Mouse (Mus musculus): Measurements from ENCODE around the gene Erbb2. TPM values are rescaled to one million over a fixed set of nuclear protein-coding genes. Genes with fewer than 3 reads are reported as not detected.

Erbb2 gene
- polyA plus RNA-seq, 1 experiment, result 1.6 TPM

DNA sequence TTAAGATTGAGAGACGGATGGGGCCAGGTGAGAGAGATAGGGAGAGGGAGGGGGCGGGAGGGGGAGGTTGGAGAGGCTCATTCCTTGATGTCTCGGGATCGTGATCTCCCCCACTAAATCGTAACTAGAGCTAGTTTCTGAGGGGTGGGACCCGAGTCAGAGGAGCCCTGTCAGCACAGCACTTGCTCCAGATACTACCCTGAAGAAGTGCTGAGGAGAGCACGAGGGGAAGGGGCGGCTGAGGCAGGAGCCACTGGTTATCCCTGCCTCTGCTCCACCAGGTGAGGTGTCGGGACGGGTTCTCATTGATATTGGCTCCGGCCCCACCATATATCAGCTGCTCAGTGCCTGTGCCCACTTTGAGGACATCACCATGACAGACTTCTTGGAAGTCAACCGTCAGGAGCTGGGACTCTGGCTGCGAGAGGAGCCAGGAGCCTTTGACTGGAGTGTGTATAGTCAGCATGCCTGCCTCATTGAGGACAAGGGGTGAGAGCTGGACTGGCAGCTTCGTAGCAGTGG lies 25.2 kb upstream of the Erbb2 start:
- H3K4me3 ChIP-seq (replicated peaks; ENCODE audit: insufficient read depth, low read depth, low read length), result no peak overlapping the region
- no peaks in the 10 kb centered on the region for H3K27me3 ChIP-seq (ENCODE audit: control insufficient read depth, insufficient read depth, low read length)
- 67% methylated on average over 14 of the region's 14 CpGs for WGBS
- no peak for DNase-seq
- no peak for TF ChIP-seq POLR2A (IDR thresholded peaks at IDR 0.05; ENCODE audit: borderline replicate concordance, insufficient read depth, low read length)
- TF ChIP-seq CTCF (IDR thresholded peaks at IDR 0.05; ENCODE audit: borderline replicate concordance, insufficient read depth, low read depth, low read length), result no peak
- no peak overlapping the region for H3K27ac ChIP-seq (ENCODE audit: insufficient read depth, low read length)
- peaks cover 34% of the 10 kb centered on the region for H3K4me1 ChIP-seq (ENCODE audit: control insufficient read depth, insufficient read depth, low read length)

DNA sequence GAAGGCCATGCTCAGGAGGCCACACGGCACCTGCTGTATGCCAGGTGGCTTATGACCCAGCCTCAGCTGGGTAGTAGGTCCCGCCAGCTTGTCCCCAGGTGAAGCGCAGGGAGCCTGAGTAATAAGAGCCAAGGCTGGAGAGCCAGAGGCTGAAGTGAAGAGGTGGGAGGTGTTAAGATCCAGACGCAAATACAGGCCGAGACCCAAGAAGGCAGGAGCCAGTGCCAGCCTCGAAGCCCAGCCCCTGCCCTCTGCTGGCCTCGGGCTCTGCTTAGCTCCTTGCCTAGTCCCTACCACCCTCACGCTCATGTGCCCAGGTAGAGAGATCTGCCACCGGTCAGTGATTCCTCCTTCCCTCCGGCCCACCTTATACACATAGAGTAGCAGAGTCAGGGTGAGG lies 24.0 kb upstream of the Erbb2 start:
- peaks cover 29% of the 10 kb centered on the region for H3K4me1 ChIP-seq (ENCODE audit: control insufficient read depth, insufficient read depth, low read length)
- H3K27me3 ChIP-seq (ENCODE audit: control insufficient read depth, insufficient read depth, low read length), result no peaks in the 10 kb centered on the region
- TF ChIP-seq CTCF (IDR thresholded peaks at IDR 0.05; ENCODE audit: borderline replicate concordance, insufficient read depth, low read depth, low read length) (no peak), POLR2A (IDR thresholded peaks at IDR 0.05; ENCODE audit: borderline replicate concordance, insufficient read depth, low read length) (no peak)
- no peak for DNase-seq
- no peak overlapping the region for H3K4me3 ChIP-seq (replicated peaks; ENCODE audit: insufficient read depth, low read depth, low read length)
- no peak overlapping the region for H3K27ac ChIP-seq (ENCODE audit: insufficient read depth, low read length)
- WGBS, result 57% methylated on average over 10 of the region's 10 CpGs

DNA sequence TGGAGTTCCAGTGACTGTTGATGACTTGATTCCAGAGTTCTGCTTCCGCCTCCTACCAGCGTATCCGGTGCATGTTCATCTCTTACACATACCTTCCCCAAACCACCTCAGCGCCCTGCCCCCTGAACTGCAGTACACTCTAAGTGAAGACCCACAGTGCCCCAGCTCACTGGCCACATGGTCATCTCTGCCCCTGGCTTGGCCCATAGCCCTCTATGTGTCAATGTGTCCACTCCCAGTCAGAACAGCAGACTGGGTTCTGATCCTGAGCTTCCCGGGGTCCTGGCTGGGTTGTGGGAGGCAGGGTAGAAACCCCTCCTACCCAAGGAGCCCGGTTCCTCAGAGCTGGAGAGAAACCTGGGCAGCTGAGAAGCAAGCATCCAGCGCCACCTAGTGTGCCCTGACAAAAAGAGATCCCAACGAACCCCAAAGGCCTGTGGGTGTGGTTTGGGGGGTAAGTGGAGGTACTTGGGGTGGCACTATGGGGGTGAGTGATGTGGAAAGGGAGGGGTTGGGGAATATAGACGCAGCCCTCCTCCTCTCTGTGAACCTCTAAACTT lies 23.0 kb upstream of the Erbb2 start:
- TF ChIP-seq CTCF (IDR thresholded peaks at IDR 0.05; ENCODE audit: borderline replicate concordance, insufficient read depth, low read depth, low read length) (peak; percentile 71), POLR2A (IDR thresholded peaks at IDR 0.05; ENCODE audit: borderline replicate concordance, insufficient read depth, low read length) (no peak)
- peaks cover 23% of the 10 kb centered on the region for H3K4me1 ChIP-seq (ENCODE audit: control insufficient read depth, insufficient read depth, low read length)
- WGBS, result 35% methylated on average over 9 of the region's 9 CpGs
- no peak overlapping the region for H3K4me3 ChIP-seq (replicated peaks; ENCODE audit: insufficient read depth, low read depth, low read length)
- H3K27me3 ChIP-seq (ENCODE audit: control insufficient read depth, insufficient read depth, low read length), result no peaks in the 10 kb centered on the region
- H3K27ac ChIP-seq (ENCODE audit: insufficient read depth, low read length), result no peak overlapping the region
- DNase-seq, result peak; percentile 52 to 62

- H3K4me3 ChIP-seq (replicated peaks; ENCODE audit: insufficient read depth, low read depth, low read length), result no peak overlapping the region
- TF ChIP-seq CTCF (IDR thresholded peaks at IDR 0.05; ENCODE audit: borderline replicate concordance, insufficient read depth, low read depth, low read length) (no peak), POLR2A (IDR thresholded peaks at IDR 0.05; ENCODE audit: borderline replicate concordance, insufficient read depth, low read length) (no peak)
- no peak for DNase-seq
These were observed 22.1 kb upstream of the Erbb2 start for GRCm38 (mm10) chr11:98390141-98390540.

DNA sequence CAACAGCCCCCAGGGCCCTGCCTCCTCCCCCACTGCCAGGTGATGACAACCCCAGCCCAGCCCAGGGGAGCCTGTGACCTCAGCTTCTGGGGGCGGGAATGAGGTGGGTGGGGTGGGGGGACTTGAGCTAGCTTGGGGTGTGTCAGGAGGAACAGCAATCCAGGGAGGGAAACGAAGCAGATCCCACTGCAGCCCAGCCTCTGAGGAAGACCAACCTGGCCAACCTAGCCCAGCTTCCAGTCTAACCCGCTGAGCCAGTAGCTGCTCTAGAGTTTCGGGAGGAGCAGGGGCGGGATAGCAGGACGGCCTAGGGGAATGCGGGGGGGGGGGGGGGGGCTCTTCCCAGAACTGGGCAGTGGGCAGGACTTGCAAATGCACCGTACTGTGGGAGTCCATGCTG lies 20.2 kb upstream of the Erbb2 start:
- no peak for DNase-seq
- Histone ChIP-seq H3K4me3 (replicated peaks; ENCODE audit: insufficient read depth, low read depth, low read length) (no peak overlapping the region), H3K4me1 (ENCODE audit: control insufficient read depth, insufficient read depth, low read length) (peaks cover 8% of the 10 kb centered on the region), H3K27me3 (ENCODE audit: control insufficient read depth, insufficient read depth, low read length) (no peaks in the 10 kb centered on the region), H3K27ac (ENCODE audit: insufficient read depth, low read length) (no peak overlapping the region)
- 36% methylated on average over 8 of the region's 8 CpGs for WGBS
- TF ChIP-seq CTCF (IDR thresholded peaks at IDR 0.05; ENCODE audit: borderline replicate concordance, insufficient read depth, low read depth, low read length) (no peak), POLR2A (IDR thresholded peaks at IDR 0.05; ENCODE audit: borderline replicate concordance, insufficient read depth, low read length) (no peak)

More at GRCm38 (mm10) chr11:98390141-98390540, 22.1 kb upstream of the Erbb2 start:
- WGBS, result 73% methylated on average over 12 of the region's 12 CpGs
- H3K27me3 ChIP-seq (ENCODE audit: control insufficient read depth, insufficient read depth, low read length), result no peaks in the 10 kb centered on the region
- H3K4me1 ChIP-seq (ENCODE audit: control insufficient read depth, insufficient read depth, low read length), result peaks cover 15% of the 10 kb centered on the region
- H3K27ac ChIP-seq (ENCODE audit: insufficient read depth, low read length), result no peak overlapping the region

DNA sequence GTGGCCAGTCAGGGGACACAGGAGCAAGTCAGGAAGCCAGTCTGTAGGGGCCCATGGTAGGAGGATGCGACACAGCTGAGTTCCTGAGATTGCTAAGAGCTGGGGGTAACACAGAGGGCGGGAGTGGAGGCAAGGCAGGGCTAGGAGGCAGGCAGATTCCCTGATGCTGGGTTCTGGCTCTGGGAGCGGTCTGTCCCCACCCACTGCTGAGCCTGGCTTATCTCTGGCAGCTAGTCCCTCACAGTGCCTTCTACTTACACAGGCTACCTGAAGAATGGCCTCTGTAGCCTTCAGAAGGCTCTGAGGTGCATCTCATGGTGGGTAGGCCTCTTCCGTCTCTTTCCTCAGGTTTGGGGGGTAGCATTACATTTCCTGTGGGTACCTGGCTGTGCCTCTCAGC lies 19.6 kb upstream of the Erbb2 start:
- H3K27ac ChIP-seq (ENCODE audit: insufficient read depth, low read length), result no peak overlapping the region
- H3K27me3 ChIP-seq (ENCODE audit: control insufficient read depth, insufficient read depth, low read length), result no peaks in the 10 kb centered on the region
- no peak for DNase-seq
- no peak overlapping the region for H3K4me3 ChIP-seq (replicated peaks; ENCODE audit: insufficient read depth, low read depth, low read length)
- TF ChIP-seq CTCF (IDR thresholded peaks at IDR 0.05; ENCODE audit: borderline replicate concordance, insufficient read depth, low read depth, low read length), result no peak
- TF ChIP-seq POLR2A (IDR thresholded peaks at IDR 0.05; ENCODE audit: borderline replicate concordance, insufficient read depth, low read length), result no peak
- H3K4me1 ChIP-seq (ENCODE audit: control insufficient read depth, insufficient read depth, low read length), result peaks cover 8% of the 10 kb centered on the region
- 84% methylated on average over 4 of the region's 4 CpGs for WGBS

DNA sequence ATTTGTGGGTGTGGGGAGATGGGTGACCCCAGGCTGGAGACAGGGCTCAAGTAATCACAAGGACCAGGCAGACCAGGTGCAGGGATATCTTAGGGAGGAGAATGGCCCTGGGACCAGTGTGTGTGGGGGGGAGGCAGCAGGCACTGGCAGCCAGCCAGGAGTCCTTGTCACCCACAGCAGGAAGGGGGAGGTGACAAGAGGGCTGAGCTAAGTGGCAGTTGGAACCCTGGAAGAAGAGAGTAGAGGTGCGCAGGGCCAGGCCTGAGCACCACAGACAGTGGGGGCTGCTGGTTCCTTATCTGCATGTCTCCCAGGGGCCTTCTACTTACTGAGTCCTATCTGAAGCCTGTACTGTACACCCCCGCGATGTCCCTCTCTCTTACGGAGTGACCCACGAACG lies 19.0 kb upstream of the Erbb2 start:
- no peaks in the 10 kb centered on the region for H3K27me3 ChIP-seq (ENCODE audit: control insufficient read depth, insufficient read depth, low read length)
- peak in 1 of 2 experiments; percentile 12 for DNase-seq
- no peak overlapping the region for H3K27ac ChIP-seq (ENCODE audit: insufficient read depth, low read length)
- H3K4me3 ChIP-seq (replicated peaks; ENCODE audit: insufficient read depth, low read depth, low read length), result no peak overlapping the region
- TF ChIP-seq CTCF (IDR thresholded peaks at IDR 0.05; ENCODE audit: borderline replicate concordance, insufficient read depth, low read depth, low read length) (no peak), POLR2A (IDR thresholded peaks at IDR 0.05; ENCODE audit: borderline replicate concordance, insufficient read depth, low read length) (no peak)
- H3K4me1 ChIP-seq (ENCODE audit: control insufficient read depth, insufficient read depth, low read length), result peaks cover 4% of the 10 kb centered on the region
- WGBS, result 73% methylated on average over 6 of the region's 6 CpGs

DNA sequence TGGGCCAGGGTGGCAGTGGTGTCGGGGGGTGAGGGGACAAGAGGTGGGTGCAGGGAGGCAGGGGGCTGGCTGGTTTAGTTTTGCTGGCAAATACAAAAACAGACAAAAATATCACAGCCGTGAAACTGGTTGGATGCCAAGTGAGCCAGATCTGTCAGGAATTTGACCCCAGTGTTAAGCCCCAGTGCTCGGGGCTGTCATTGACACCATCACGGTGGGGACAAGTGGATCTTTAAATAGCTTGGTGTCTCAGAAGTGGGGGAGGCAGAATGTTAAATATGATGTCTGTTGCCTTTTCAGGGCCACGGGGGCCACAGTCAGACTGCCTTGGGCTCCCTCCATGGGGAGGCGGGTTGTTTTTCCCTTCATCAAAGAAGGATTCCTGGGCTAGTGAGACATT lies 18.0 kb upstream of the Erbb2 start:
- Histone ChIP-seq H3K27ac (ENCODE audit: insufficient read depth, low read length) (no peak overlapping the region), H3K4me1 (ENCODE audit: control insufficient read depth, insufficient read depth, low read length) (no peaks in the 10 kb centered on the region), H3K27me3 (ENCODE audit: control insufficient read depth, insufficient read depth, low read length) (no peaks in the 10 kb centered on the region), H3K4me3 (replicated peaks; ENCODE audit: insufficient read depth, low read depth, low read length) (no peak overlapping the region)
- WGBS, result 36% methylated on average over 6 of the region's 6 CpGs
- TF ChIP-seq CTCF (IDR thresholded peaks at IDR 0.05; ENCODE audit: borderline replicate concordance, insufficient read depth, low read depth, low read length) (no peak), POLR2A (IDR thresholded peaks at IDR 0.05; ENCODE audit: borderline replicate concordance, insufficient read depth, low read length) (no peak)
- DNase-seq, result no peak

All from cerebellum, adult 2 months (tissue).